In genomic region chr9:96573252-96573651, GRCm38 (mm10) we compare ENCODE assay signal across 11 mouse cellular contexts. TPM values are rescaled to one million over a fixed set of nuclear protein-coding genes. Genes with fewer than 3 reads are reported as not detected.
A peak's percentile ranks its signal among the peaks of the same experiment; 100 is the strongest.
DNase-seq lines count a peak whose midpoint lies in the region; ATAC-seq and TF ChIP-seq lines count a peak whose summit lies in the region.
"Had no signal": no experiment of that assay in that cellular context is flagged by ENCODE, and none has a peak within 500 bp of the region (broad histone marks: within the 10 kb centered on the region; RNA-seq: fewer than 3 reads in every experiment).

No protein-coding gene starts in this region.

- no peaks in the 10 kb centered on the region for H3K4me1 ChIP-seq in intestine, postnatal 0 days (replicated peaks; ENCODE audit: control insufficient read depth, insufficient read depth, low read length)
- no peaks in the 10 kb centered on the region for H3K4me1 ChIP-seq in intestine, embryonic 16.5 days (ENCODE audit: control insufficient read depth, insufficient read depth, low read length)
- H3K4me1 ChIP-seq: lung, embryonic 15.5 days had no signal

- peak; percentile 64 for DNase-seq in 3T3-L1 (ENCODE audit: low read depth, low spot score)
- DNase-seq in CD4-positive, CD25-positive, alpha-beta regulatory T cell, adult 2 months (ENCODE audit: low read depth, low spot score), result peak; percentile 65
- no peak for DNase-seq in frontal cortex, postnatal 10 days (ENCODE audit: low spot score in 2 of 2)
- no peak for DNase-seq in layer of hippocampus, postnatal 10 days (ENCODE audit: low spot score in 2 of 2)
- no peak for DNase-seq in left cerebral cortex, postnatal 25 days (ENCODE audit: low spot score in 2 of 2)
- DNase-seq: thymus, postnatal 4 days had no signal

- no peak overlapping the region for H3K4me2 ChIP-seq in intestine, postnatal 0 days (replicated peaks; ENCODE audit: low read depth)
- no peak overlapping the region for H3K4me2 ChIP-seq in intestine, embryonic 16.5 days (ENCODE audit: low read depth, low read length)
- H3K4me2 ChIP-seq: heart, embryonic 13.5 days; lung, embryonic 15.5 days had no signal

- intact Hi-C loops in left cerebral cortex, postnatal 25 days (cut with DNase I), result loop anchor here (1.0 to 2.0 kb wide), 3 partner anchors 95 to 246 kb away; no protein-coding TSS in a partner anchor

- WGBS in intestine, postnatal 0 days, result 10% methylated on average over 1 of the region's 1 CpGs
- WGBS in intestine, embryonic 16.5 days, result 7% methylated on average over 1 of the region's 1 CpGs

- H3K27ac ChIP-seq in intestine, postnatal 0 days (ENCODE audit: low read depth, low read length), result no peak overlapping the region
- H3K27ac ChIP-seq in intestine, embryonic 16.5 days (ENCODE audit: low read length), result no peak overlapping the region
- H3K27ac ChIP-seq: heart, embryonic 13.5 days; lung, embryonic 15.5 days had no signal

- peak; percentile 92 for TF ChIP-seq CTCF in intestine, postnatal 0 days (IDR thresholded peaks at IDR 0.05; ENCODE audit: low read depth)

- ATAC-seq in intestine, postnatal 0 days, result no peak
- ATAC-seq in intestine, embryonic 16.5 days, result no peak
- peak; percentile 63 for ATAC-seq in common myeloid progenitor, adult 5-6 weeks (replicated peaks; ENCODE audit: low read depth, poor library complexity, severe bottlenecking)

- peaks cover 33% of the 10 kb centered on the region for H3K36me3 ChIP-seq in intestine, postnatal 0 days (ENCODE audit: control insufficient read depth, insufficient read depth)
- no peaks in the 10 kb centered on the region for H3K36me3 ChIP-seq in intestine, embryonic 16.5 days (ENCODE audit: control insufficient read depth, insufficient read depth, low read length)

- H3K4me3 ChIP-seq in intestine, postnatal 0 days (ENCODE audit: low read depth, low read length), result no peak overlapping the region
- H3K4me3 ChIP-seq in intestine, embryonic 16.5 days (ENCODE audit: low read length), result no peak overlapping the region
- H3K4me3 ChIP-seq: heart, embryonic 13.5 days; lung, embryonic 15.5 days had no signal

- H3K9ac ChIP-seq in intestine, postnatal 0 days (ENCODE audit: low read depth, low read length), result no peak overlapping the region
- no peak overlapping the region for H3K9ac ChIP-seq in intestine, embryonic 16.5 days (ENCODE audit: low read depth, low read length)
- H3K9ac ChIP-seq: heart, embryonic 13.5 days; lung, embryonic 15.5 days had no signal

- no peaks in the 10 kb centered on the region for H3K9me3 ChIP-seq in intestine, postnatal 0 days (ENCODE audit: control insufficient read depth)
- H3K9me3 ChIP-seq in intestine, embryonic 16.5 days (ENCODE audit: control insufficient read depth, low read length), result no peaks in the 10 kb centered on the region
- H3K9me3 ChIP-seq: heart, embryonic 13.5 days; lung, embryonic 15.5 days had no signal

- H3K27me3 ChIP-seq in intestine, postnatal 0 days (replicated peaks; ENCODE audit: control insufficient read depth, insufficient read depth, low read length), result no peaks in the 10 kb centered on the region
- H3K27me3 ChIP-seq in intestine, embryonic 16.5 days (replicated peaks; ENCODE audit: control insufficient read depth, insufficient read depth, low read length), result no peaks in the 10 kb centered on the region
- H3K27me3 ChIP-seq: heart, embryonic 13.5 days; lung, embryonic 15.5 days had no signal

RNA-seq across cellular contexts. Expression of gene Gm28729, which starts 48.2 kb away (rescaled TPM):
- not detected in 2 replicates for polyA plus RNA-seq in intestine, postnatal 0 days (2015; fragmentation: Nextera tagmentation; extraction: Ambion mirVana)
- not detected in 2 replicates for polyA plus RNA-seq in intestine, embryonic 16.5 days (2015; fragmentation: Nextera tagmentation; extraction: Ambion mirVana)
- total RNA-seq in common myeloid progenitor, adult 5-6 weeks (2017), result not detected in 2 replicates
- under 1 TPM; 0.41 to 0.49 TPM for total RNA-seq in layer of hippocampus, postnatal 10 days (2021)
- total RNA-seq in left cerebral cortex, postnatal 25 days (2021), result under 1 TPM; 0.18 to 0.27 TPM
- polyA plus RNA-seq: heart, embryonic 13.5 days had no signal

RNA-seq across cellular contexts. Expression of gene Rasa2, which starts 58.2 kb away (rescaled TPM):
- polyA plus RNA-seq in intestine, postnatal 0 days (2015; fragmentation: Nextera tagmentation; extraction: Ambion mirVana), result 16.2 and 18.2 TPM in 2 replicates
- 13.7 and 15.3 TPM in 2 replicates for polyA plus RNA-seq in intestine, embryonic 16.5 days (2015; fragmentation: Nextera tagmentation; extraction: Ambion mirVana)
- 5.5 and 11.3 TPM in 2 replicates for total RNA-seq in common myeloid progenitor, adult 5-6 weeks (2017)
- total RNA-seq in layer of hippocampus, postnatal 10 days (2021), result 10 to 100 TPM; 29.4 to 32.6 TPM
- 10 to 100 TPM; 33.6 to 33.7 TPM for total RNA-seq in left cerebral cortex, postnatal 25 days (2021)

Comparison
In these comparisons a context has a peak if more than half of its experiments do, and no peak if none do; other contexts are left out.
1. DNase-seq: peak in 3T3-L1 (single experiment) and CD4-positive, CD25-positive, alpha-beta regulatory T cell, adult 2 months (single experiment); none in frontal cortex, postnatal 10 days (0 of 2), layer of hippocampus, postnatal 10 days (0 of 2) and left cerebral cortex, postnatal 25 days (0 of 2).